Mouse (Mus musculus) spleen, adult 2 months (tissue): ENCODE data around the gene Gm20388.

Source experiments
- CTCF ChIP-seq: fragments of 200-500 bp; IDR thresholded peaks from 2 replicates; pipeline ENCODE4 v1.5.1; 2011; ENCODE audit warnings: mild to moderate bottlenecking, inconsistent platforms; ENCODE audit not compliant: insufficient read depth, insufficient read length, insufficient replicate concordance; ENCODE audit errors: extremely low read depth
- POLR2A ChIP-seq: fragments of 200-500 bp; IDR thresholded peaks from 2 replicates; pipeline ENCODE4 v1.6.1; 2011; ENCODE audit warnings: low read depth, low read length, inconsistent platforms

- TF ChIP-seq CTCF (no peak), POLR2A (no peak)
Measured at GRCm38 (mm10) chr8:122028116-122028515, 2117.5 kb downstream of the Gm20388 start.
